ENCODE assay signal across 12 mouse cellular contexts in genomic region chr11:53889091-53889645, GRCm38 (mm10). TPM values are rescaled to one million over a fixed set of nuclear protein-coding genes. Genes with fewer than 3 reads are reported as not detected.
DNase-seq lines count a peak whose midpoint lies in the region; ATAC-seq and TF ChIP-seq lines count a peak whose summit lies in the region.
"Had no signal": no experiment of that assay in that cellular context is flagged by ENCODE, and none has a peak within 500 bp of the region (broad histone marks: within the 10 kb centered on the region; RNA-seq: fewer than 3 reads in every experiment).

No protein-coding gene starts in this region.

- ATAC-seq in heart, embryonic 11.5 days (replicated peaks; ENCODE audit: insufficient number of reproducible peaks, low FRiP score, low TSS enrichment): no peak
- no peak for ATAC-seq in erythroblast, adult 5-6 weeks (replicated peaks; ENCODE audit: low FRiP score, poor library complexity, severe bottlenecking)
- ATAC-seq: activated CD4-positive, CD25-positive, alpha-beta regulatory T cell, adult 4 months had no signal

- no peak for DNase-seq in heart, postnatal 14 days
- DNase-seq in testis, postnatal 14 days (ENCODE audit: low spot score): no peak
- DNase-seq in kidney, adult 9 months: peak; percentile 93
- no peak for DNase-seq in frontal cortex, postnatal 10 days (ENCODE audit: low spot score in 2 of 2)
- DNase-seq in spleen, postnatal 36 days (ENCODE audit: low spot score in 2 of 2): no peak
- DNase-seq: cerebellum, adult 11 months had no signal

- H3K9ac ChIP-seq in heart, embryonic 11.5 days (ENCODE audit: low read depth, low read length): no peak overlapping the region
- H3K9ac ChIP-seq: stomach, embryonic 15.5 days had no signal

- no peak for TF ChIP-seq POLR2A in testis, adult 2 months (IDR thresholded peaks at IDR 0.05; ENCODE audit: control insufficient read depth, low read depth, low read length)

- no peaks in the 10 kb centered on the region for H3K36me3 ChIP-seq in heart, embryonic 11.5 days (ENCODE audit: control insufficient read depth, insufficient read depth, low read length)
- H3K36me3 ChIP-seq in testis, adult 2 months (ENCODE audit: control insufficient read depth, insufficient read depth, low read length): no peaks in the 10 kb centered on the region; the same call in 1 of the 2 replicates
- H3K36me3 ChIP-seq: stomach, embryonic 15.5 days had no signal

- peak overlapping the region; percentile 57; the same call in 1 of the 2 replicates for H3K27ac ChIP-seq in heart, embryonic 11.5 days (ENCODE audit: low read depth, low read length)
- H3K27ac ChIP-seq in testis, adult 2 months (ENCODE audit: control insufficient read depth, insufficient read depth, low read depth, low read length): peak overlapping the region; percentile 36
- H3K27ac ChIP-seq: stomach, embryonic 15.5 days had no signal

- H3K9me3 ChIP-seq in heart, embryonic 11.5 days (replicated peaks; ENCODE audit: control insufficient read depth, low read length): no peaks in the 10 kb centered on the region
- H3K9me3 ChIP-seq: stomach, embryonic 15.5 days had no signal

- peaks cover 13% of the 10 kb centered on the region; the same call in 1 of the 2 replicates for H3K4me1 ChIP-seq in heart, embryonic 11.5 days (ENCODE audit: control insufficient read depth, insufficient read depth, low read length)
- peaks cover 7% of the 10 kb centered on the region for H3K4me1 ChIP-seq in testis, adult 2 months (ENCODE audit: control insufficient read depth, insufficient read depth, low read length)

- 41% methylated on average over 4 of the region's 4 CpGs for WGBS in heart, embryonic 11.5 days (ENCODE audit: insufficient replicate concordance)

- H3K4me3 ChIP-seq in heart, embryonic 11.5 days (ENCODE audit: low read depth, low read length): no peak overlapping the region
- no peak overlapping the region for H3K4me3 ChIP-seq in testis, adult 2 months (ENCODE audit: control insufficient read depth, low read depth, low read length)
- H3K4me3 ChIP-seq: stomach, embryonic 15.5 days had no signal

- TF ChIP-seq CTCF in testis, adult 2 months (IDR thresholded peaks at IDR 0.05; ENCODE audit: control insufficient read depth, insufficient read depth, insufficient replicate concordance, low read depth, low read length): no peak

- H3K27me3 ChIP-seq in heart, embryonic 11.5 days (ENCODE audit: control insufficient read depth, insufficient read depth, low read length): no peaks in the 10 kb centered on the region
- no peaks in the 10 kb centered on the region for H3K27me3 ChIP-seq in testis, adult 2 months (ENCODE audit: control insufficient read depth, insufficient read depth, low read length)
- H3K27me3 ChIP-seq: CH12.LX; stomach, embryonic 15.5 days had no signal

- intact Hi-C loops in heart, postnatal 14 days (cut with DNase I): no loop called here

- peak overlapping the region; percentile 5 for H3K4me2 ChIP-seq in heart, embryonic 11.5 days
- H3K4me2 ChIP-seq: stomach, embryonic 15.5 days had no signal

RNA-seq across cellular contexts. Expression of gene Slc22a5, which starts 2.3 kb away (rescaled TPM):
- 8.1 and 9.2 TPM in 2 replicates for polyA plus RNA-seq in heart, embryonic 11.5 days (2014; fragmentation: Nextera tagmentation; extraction: Ambion mirVana)
- total RNA-seq in heart, postnatal 14 days (2021): 10 to 100 TPM; 20.9 to 23.7 TPM
- polyA plus RNA-seq in testis, adult 2 months (2012; rRNA removed): 20.7 and 21.7 TPM in 2 replicates
- 2.1 and 2.7 TPM in 2 replicates for total RNA-seq in erythroblast, adult 5-6 weeks (2015; ENCODE audit: low replicate concordance)
- 2.0 and 2.4 TPM in 2 replicates for total RNA-seq in erythroblast, adult 5-6 weeks (2017; ENCODE audit: low replicate concordance)

RNA-seq across cellular contexts. Expression of gene Gm12216, which starts 30.1 kb away (rescaled TPM):
- polyA plus RNA-seq in heart, embryonic 11.5 days (2014; fragmentation: Nextera tagmentation; extraction: Ambion mirVana): 0.63 TPM in 1 of 2 replicates, not detected in the other
- 1 to 10 TPM; 2.0 to 3.6 TPM for total RNA-seq in heart, postnatal 14 days (2021)
- 0.91 and 0.93 TPM in 2 replicates for polyA plus RNA-seq in testis, adult 2 months (2012; rRNA removed)
- not detected in 2 replicates for total RNA-seq in erythroblast, adult 5-6 weeks (2015; ENCODE audit: low replicate concordance)
- 0.17 TPM in 1 of 2 replicates, not detected in the other for total RNA-seq in erythroblast, adult 5-6 weeks (2017; ENCODE audit: low replicate concordance)

Comparison
In these comparisons a context has a peak if more than half of its experiments do, and no peak if none do; other contexts are left out.
1. RNA of gene Slc22a5, which starts 2.3 kb away (total RNA-seq): 20.9 to 23.7 TPM in heart, postnatal 14 days; 2.0 to 2.7 TPM in erythroblast, adult 5-6 weeks; every median in the first group is over 4 times any median in the second.